Mouse (Mus musculus): ENCODE data around the gene Spata2l.

DNA sequence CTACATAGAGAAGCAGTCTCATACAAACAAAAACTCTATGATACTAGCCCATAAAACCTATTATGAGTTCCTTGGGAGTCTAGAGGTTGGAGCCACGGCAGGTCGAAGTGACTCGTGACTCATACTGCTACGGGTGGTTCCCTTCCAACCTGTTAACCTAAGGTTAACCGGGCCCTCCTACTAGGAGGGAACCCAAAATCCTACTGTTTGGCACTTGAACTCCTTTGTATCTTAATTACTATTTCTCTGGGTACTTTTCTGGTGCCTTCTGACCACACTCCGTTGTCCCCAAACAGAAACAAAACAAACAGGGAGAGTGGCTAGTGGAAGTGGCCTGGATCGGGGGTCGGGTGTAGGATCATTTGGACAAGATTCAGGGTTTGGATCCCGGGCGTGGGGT lies 24.2 kb downstream of the Spata2l start:
- TF ChIP-seq CTCF (conservative IDR thresholded peaks at IDR 0.05; ENCODE audit: insufficient read depth, insufficient read length, low read depth, low read length) (no peak), POLR2A (IDR thresholded peaks at IDR 0.05; ENCODE audit: low read depth, low read length) (no peak)
